16 mouse cellular contexts compared by ENCODE assay signal in genomic region chr15:100829775-100830174, GRCm38 (mm10). TPM values are rescaled to one million over a fixed set of nuclear protein-coding genes. Genes with fewer than 3 reads are reported as not detected.
A peak's percentile ranks its signal among the peaks of the same experiment; 100 is the strongest.
DNase-seq lines count a peak whose midpoint lies in the region; ATAC-seq and TF ChIP-seq lines count a peak whose summit lies in the region.
"Had no signal": no experiment of that assay in that cellular context is flagged by ENCODE, and none has a peak within 500 bp of the region (broad histone marks: within the 10 kb centered on the region; RNA-seq: fewer than 3 reads in every experiment).

No protein-coding gene starts in this region.

- no peak overlapping the region for H3K27ac ChIP-seq in hindbrain, embryonic 16.5 days (ENCODE audit: low read depth, low read length)
- H3K27ac ChIP-seq in hindbrain, postnatal 0 days, result no peak overlapping the region
- no peak overlapping the region for H3K27ac ChIP-seq in intestine, embryonic 16.5 days (ENCODE audit: low read length)
- H3K27ac ChIP-seq in hindbrain, embryonic 10.5 days, result no peak overlapping the region
- no peak overlapping the region for H3K27ac ChIP-seq in liver, postnatal 0 days (ENCODE audit: low read depth)
- H3K27ac ChIP-seq: embryonic facial prominence, embryonic 12.5 days had no signal

- H3K4me2 ChIP-seq in hindbrain, embryonic 16.5 days (ENCODE audit: low read length), result no peak overlapping the region
- no peak overlapping the region for H3K4me2 ChIP-seq in hindbrain, postnatal 0 days (ENCODE audit: low read depth, low read length)
- no peak overlapping the region for H3K4me2 ChIP-seq in intestine, embryonic 16.5 days (ENCODE audit: low read depth, low read length)
- H3K4me2 ChIP-seq in liver, postnatal 0 days (ENCODE audit: low read depth, low read length), result no peak overlapping the region
- H3K4me2 ChIP-seq: embryonic facial prominence, embryonic 12.5 days; liver, embryonic 11.5 days had no signal

- peak; percentile 27; the same call in 1 of the 2 replicates for ATAC-seq in hindbrain, embryonic 16.5 days
- ATAC-seq in hindbrain, postnatal 0 days, result no peak
- peak; percentile 57 for ATAC-seq in intestine, embryonic 16.5 days
- ATAC-seq in liver, postnatal 0 days, result no peak
- ATAC-seq: lung, postnatal 0 days had no signal

- no peak overlapping the region for H3K9ac ChIP-seq in hindbrain, embryonic 16.5 days (ENCODE audit: low read depth, low read length)
- H3K9ac ChIP-seq in hindbrain, postnatal 0 days (replicated peaks; ENCODE audit: low read length), result no peak overlapping the region
- no peak overlapping the region for H3K9ac ChIP-seq in intestine, embryonic 16.5 days (ENCODE audit: low read depth, low read length)
- H3K9ac ChIP-seq in liver, postnatal 0 days (replicated peaks), result no peak overlapping the region
- H3K9ac ChIP-seq: embryonic facial prominence, embryonic 12.5 days had no signal

- no peak for DNase-seq in hindbrain, postnatal 0 days (ENCODE audit: low spot score)
- DNase-seq in left cerebral cortex, adult 18-20 months (ENCODE audit: low spot score in 2 of 2), result peak; percentile 74 to 85
- peak; percentile 85 for DNase-seq in telencephalon, adult 2 months (ENCODE audit: low read depth, low spot score)
- no peak for DNase-seq in hindbrain, embryonic 10.5 days (ENCODE audit: low spot score)
- DNase-seq in heart, adult 9 months (ENCODE audit: low spot score in 2 of 2), result no peak
- no peak for DNase-seq in liver, postnatal 0 days
- DNase-seq: B cell, adult 2 months; cerebellum, adult 8-10 months; gastrocnemius, postnatal 36 days; thymus, adult 18-20 months had no signal

- H3K9me3 ChIP-seq in hindbrain, embryonic 16.5 days (ENCODE audit: control insufficient read depth, low read length), result no peaks in the 10 kb centered on the region
- no peaks in the 10 kb centered on the region for H3K9me3 ChIP-seq in hindbrain, postnatal 0 days (ENCODE audit: low read length)
- H3K9me3 ChIP-seq in intestine, embryonic 16.5 days (ENCODE audit: control insufficient read depth, low read length), result no peaks in the 10 kb centered on the region
- H3K9me3 ChIP-seq in hindbrain, embryonic 10.5 days, result no peaks in the 10 kb centered on the region; the same call in 1 of the 2 replicates
- H3K9me3 ChIP-seq in liver, postnatal 0 days (ENCODE audit: low read length), result no peaks in the 10 kb centered on the region

- no peak overlapping the region for H3K4me3 ChIP-seq in hindbrain, embryonic 16.5 days (ENCODE audit: low read length)
- H3K4me3 ChIP-seq in hindbrain, postnatal 0 days (ENCODE audit: low read length), result no peak overlapping the region
- no peak overlapping the region for H3K4me3 ChIP-seq in intestine, embryonic 16.5 days (ENCODE audit: low read length)
- no peak overlapping the region for H3K4me3 ChIP-seq in hindbrain, embryonic 10.5 days
- no peak overlapping the region for H3K4me3 ChIP-seq in liver, postnatal 0 days (ENCODE audit: low read depth, low read length)
- H3K4me3 ChIP-seq: embryonic facial prominence, embryonic 12.5 days; myocyte had no signal

- 79% methylated on average over 9 of the region's 9 CpGs for WGBS in hindbrain, embryonic 16.5 days
- WGBS in hindbrain, postnatal 0 days, result 82% methylated on average over 9 of the region's 9 CpGs
- whole genome bisulfite sequencing in intestine, embryonic 16.5 days, result 61% methylated on average over 9 of the region's 9 CpGs
- whole genome bisulfite sequencing in hindbrain, embryonic 10.5 days, result 90% methylated on average over 9 of the region's 9 CpGs
- 82% methylated on average over 9 of the region's 9 CpGs for WGBS in liver, postnatal 0 days (ENCODE audit: insufficient replicate concordance)

- TF ChIP-seq CTCF in hindbrain, postnatal 0 days (IDR thresholded peaks at IDR 0.05; ENCODE audit: low read depth), result no peak
- no peak for TF ChIP-seq CTCF in liver, postnatal 0 days (IDR thresholded peaks at IDR 0.05; ENCODE audit: low read depth)

- peaks cover 5% of the 10 kb centered on the region; the same call in 1 of the 2 replicates for H3K4me1 ChIP-seq in hindbrain, embryonic 16.5 days (ENCODE audit: control insufficient read depth, insufficient read depth, low read depth, low read length)
- H3K4me1 ChIP-seq in hindbrain, postnatal 0 days (ENCODE audit: insufficient read depth, low read length), result no peaks in the 10 kb centered on the region
- peaks cover 7% of the 10 kb centered on the region for H3K4me1 ChIP-seq in intestine, embryonic 16.5 days (ENCODE audit: control insufficient read depth, insufficient read depth, low read length)
- H3K4me1 ChIP-seq in hindbrain, embryonic 10.5 days (replicated peaks), result peaks cover 13% of the 10 kb centered on the region
- H3K4me1 ChIP-seq in liver, postnatal 0 days (ENCODE audit: insufficient read depth), result no peaks in the 10 kb centered on the region

- no peak for TF ChIP-seq EP300 in liver, postnatal 0 days (IDR thresholded peaks at IDR 0.05; ENCODE audit: low read depth)

- H3K27me3 ChIP-seq in hindbrain, embryonic 16.5 days (replicated peaks; ENCODE audit: control insufficient read depth, insufficient read depth, low read length), result no peaks in the 10 kb centered on the region; the same call in 1 of the 2 replicates
- H3K27me3 ChIP-seq in hindbrain, postnatal 0 days (ENCODE audit: insufficient read depth, low read length), result no peaks in the 10 kb centered on the region
- H3K27me3 ChIP-seq in intestine, embryonic 16.5 days (replicated peaks; ENCODE audit: control insufficient read depth, insufficient read depth, low read length), result no peaks in the 10 kb centered on the region; the same call in 1 of the 2 replicates
- peaks cover 22% of the 10 kb centered on the region for H3K27me3 ChIP-seq in hindbrain, embryonic 10.5 days (ENCODE audit: insufficient read depth, poor library complexity, severe bottlenecking)
- 0 out of 2 replicates have a peak, but pooled peaks cover 2% of the 10 kb centered on the region for H3K27me3 ChIP-seq in liver, postnatal 0 days (ENCODE audit: insufficient read depth, low read length)

- no peaks in the 10 kb centered on the region for H3K36me3 ChIP-seq in hindbrain, embryonic 16.5 days (ENCODE audit: control insufficient read depth, insufficient read depth, low read length)
- H3K36me3 ChIP-seq in hindbrain, postnatal 0 days (ENCODE audit: insufficient read depth, low read length), result no peaks in the 10 kb centered on the region
- no peaks in the 10 kb centered on the region for H3K36me3 ChIP-seq in intestine, embryonic 16.5 days (ENCODE audit: control insufficient read depth, insufficient read depth, low read length)
- H3K36me3 ChIP-seq in hindbrain, embryonic 10.5 days, result no peaks in the 10 kb centered on the region
- H3K36me3 ChIP-seq in liver, postnatal 0 days (replicated peaks; ENCODE audit: insufficient read depth, low read length), result no peaks in the 10 kb centered on the region
- H3K36me3 ChIP-seq: embryonic facial prominence, embryonic 12.5 days had no signal

RNA-seq across cellular contexts. Expression of gene Scn8a, which starts 39.9 kb away (rescaled TPM):
- polyA plus RNA-seq in hindbrain, embryonic 16.5 days (2015; fragmentation: Nextera tagmentation; extraction: Ambion mirVana), result 11.6 and 20.0 TPM in 2 replicates
- 40.1 and 45.7 TPM in 2 replicates for total RNA-seq in hindbrain, postnatal 0 days (2014; rRNA removed)
- polyA plus RNA-seq in hindbrain, postnatal 0 days (2015; fragmentation: Nextera tagmentation; extraction: Ambion mirVana), result 26.9 and 32.4 TPM in 2 replicates
- polyA plus RNA-seq in intestine, embryonic 16.5 days (2015; fragmentation: Nextera tagmentation; extraction: Ambion mirVana), result 0.95 and 1.1 TPM in 2 replicates
- total RNA-seq in left cerebral cortex, adult 18-20 months (2021), result 100 to 1,000 TPM; 197 to 226 TPM
- polyA plus RNA-seq in hindbrain, embryonic 10.5 days (2016; fragmentation: Nextera tagmentation; extraction: Ambion mirVana), result 15.2 and 15.7 TPM in 2 replicates
- polyA plus RNA-seq in liver, postnatal 0 days (2015; fragmentation: Nextera tagmentation; extraction: Ambion mirVana), result 0.44 and 0.63 TPM in 2 replicates
- polyA plus RNA-seq: myocyte had no signal

Comparison
In these comparisons a context has a peak if more than half of its experiments do, and no peak if none do; other contexts are left out.
1. ATAC-seq: peak in hindbrain, embryonic 16.5 days (single experiment) and intestine, embryonic 16.5 days (single experiment); none in hindbrain, postnatal 0 days (single experiment) and liver, postnatal 0 days (single experiment).
2. DNase-seq: peak in left cerebral cortex, adult 18-20 months (2 of 2) and telencephalon, adult 2 months (single experiment); none in hindbrain, postnatal 0 days (single experiment), hindbrain, embryonic 10.5 days (single experiment), heart, adult 9 months (0 of 2) and liver, postnatal 0 days (single experiment).